Mouse (Mus musculus): ENCODE measurements around the gene Mchr1.
"Not testable (repeated sequence)": the region's sequence is repeated elsewhere in the genome, so short reads cannot be mapped to it uniquely, and the experiment has no call there.

Gene Mchr1

GRCm38 (mm10) chr15:81235086-81235920 lies at the start of gene Mchr1:
Gene Mchr1 (plus strand): TSS chr15:81235499.
- peak; percentile 17 to 20 for DNase-seq

- DNase-seq: no peak
Measured at GRCm38 (mm10) chr15:81189061-81189460, 46.2 kb upstream of the Mchr1 start.

GRCm38 (mm10) chr15:81190011-81190629 lies 45.2 kb upstream of the Mchr1 start:
- peak; percentile 33 to 42 for DNase-seq

GRCm38 (mm10) chr15:81190630-81191178 lies 44.6 kb upstream of the Mchr1 start, which contains the start of gene Mrtfa:
Gene Mrtfa (minus strand): TSS chr15:81190757.
- DNase-seq: peak; percentile 98

GRCm38 (mm10) chr15:81191303-81191702 lies 44.0 kb upstream of the Mchr1 start:
- no peak for DNase-seq

- no peak for DNase-seq
Measured at GRCm38 (mm10) chr15:81192316-81192715, 43.0 kb upstream of the Mchr1 start.

- DNase-seq: no peak
Measured at GRCm38 (mm10) chr15:81192858-81193257, 42.4 kb upstream of the Mchr1 start.

GRCm38 (mm10) chr15:81194791-81195190 lies 40.5 kb upstream of the Mchr1 start:
- DNase-seq: no peak

- DNase-seq: peak in 1 of 2 experiments; percentile 18
Measured at GRCm38 (mm10) chr15:81195447-81195846, 39.9 kb upstream of the Mchr1 start.

GRCm38 (mm10) chr15:81197197-81197596 lies 38.1 kb upstream of the Mchr1 start:
- DNase-seq: no peak

GRCm38 (mm10) chr15:81198447-81198846 lies 36.9 kb upstream of the Mchr1 start:
- peak; percentile 39 to 53 for DNase-seq

GRCm38 (mm10) chr15:81199372-81199959 lies 35.8 kb upstream of the Mchr1 start:
- DNase-seq: peak; percentile 85 to 87

- DNase-seq: no peak
Measured at GRCm38 (mm10) chr15:81202462-81202861, 32.8 kb upstream of the Mchr1 start.

GRCm38 (mm10) chr15:81210496-81210895 lies 24.8 kb upstream of the Mchr1 start:
- peak; percentile 76 to 82 for DNase-seq

- no peak for DNase-seq
Measured at GRCm38 (mm10) chr15:81212976-81213375, 22.3 kb upstream of the Mchr1 start.

GRCm38 (mm10) chr15:81216906-81217653 lies 18.2 kb upstream of the Mchr1 start:
- no peak for DNase-seq

- peak in 1 of 2 experiments; percentile 7 for DNase-seq
Measured at GRCm38 (mm10) chr15:81219054-81219453, 16.2 kb upstream of the Mchr1 start.

GRCm38 (mm10) chr15:81220051-81220450 lies 15.2 kb upstream of the Mchr1 start:
- not testable (repeated sequence) for DNase-seq

- no peak for DNase-seq
Measured at GRCm38 (mm10) chr15:81221446-81221845, 13.9 kb upstream of the Mchr1 start.

- no peak for DNase-seq
Measured at GRCm38 (mm10) chr15:81225016-81225415, 10.3 kb upstream of the Mchr1 start.

- no peak for DNase-seq
Measured at GRCm38 (mm10) chr15:81225732-81226131, 9.6 kb upstream of the Mchr1 start.

- DNase-seq: no peak
Measured at GRCm38 (mm10) chr15:81226796-81227195, 8.5 kb upstream of the Mchr1 start.

GRCm38 (mm10) chr15:81227275-81227674 lies 8.0 kb upstream of the Mchr1 start:
- no peak for DNase-seq
